Mouse (Mus musculus) common myeloid progenitor, adult 5-6 weeks (primary cell): ENCODE results near the gene Bbx. TPM values are rescaled to one million over a fixed set of nuclear protein-coding genes. Genes with fewer than 3 reads are reported as not detected.

Source experiments
- ATAC-seq: replicated peaks from 2 replicates; pipeline ENCODE4 v1.8.0; 2016; ENCODE audit warnings: low read depth, mild to moderate bottlenecking, moderate TSS enrichment, inconsistent platforms; ENCODE audit not compliant: poor library complexity, severe bottlenecking
- total RNA-seq: library from RNA; stranded (forward); fragments of 200-1000, 187-1606 nt; gene quantifications from 2 replicates; pipeline ENCODE4 v1.2.3, GENCODE M21; 2017

The Bbx gene
- total RNA-seq, 1 experiment from 2014 or later, result 43.7 TPM

GRCm38 (mm10) chr16:50402851-50403250 lies 29.3 kb downstream of the Bbx start:
- ATAC-seq, result peak; percentile 47; the same call in 1 of the 2 replicates

DNA sequence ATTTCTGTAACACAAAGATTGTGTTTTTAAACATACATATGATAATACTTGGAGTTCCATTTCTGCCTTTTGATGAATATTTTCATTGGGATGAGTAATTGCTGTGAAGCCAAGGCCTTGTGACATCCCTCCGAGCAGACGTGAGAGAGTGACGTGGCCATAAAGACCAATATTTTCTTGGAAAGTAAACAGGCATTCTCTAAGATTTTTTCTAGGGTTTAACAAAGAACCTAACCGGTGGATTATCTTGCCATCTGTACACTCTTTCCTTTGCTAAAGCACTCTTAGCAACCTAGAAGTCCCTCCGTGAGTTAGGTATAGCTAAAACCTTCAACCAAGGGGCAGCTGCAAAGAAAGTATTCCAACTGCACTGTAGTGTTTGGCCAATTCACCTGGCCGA lies 32.4 kb downstream of the Bbx start:
- ATAC-seq, result no peak

DNA sequence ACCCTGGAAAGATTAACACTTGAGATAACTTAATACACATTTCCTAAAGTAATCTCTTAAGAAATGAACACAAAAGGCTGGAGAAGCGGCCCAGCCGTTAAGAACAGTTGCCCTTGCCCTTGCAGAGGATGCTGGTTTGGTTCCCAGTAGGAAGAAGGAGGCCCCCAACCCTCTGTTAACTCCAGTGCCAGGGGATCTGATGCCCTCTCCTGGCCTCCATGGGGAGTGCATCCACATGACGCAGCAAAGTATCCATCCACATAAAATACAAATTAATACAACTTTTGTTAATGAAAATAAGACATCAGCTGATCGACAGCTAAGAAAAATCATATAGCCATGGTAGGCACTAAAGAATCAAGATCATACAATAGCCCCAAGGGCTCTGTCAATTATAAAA lies 33.6 kb downstream of the Bbx start:
- ATAC-seq, result no peak

DNA sequence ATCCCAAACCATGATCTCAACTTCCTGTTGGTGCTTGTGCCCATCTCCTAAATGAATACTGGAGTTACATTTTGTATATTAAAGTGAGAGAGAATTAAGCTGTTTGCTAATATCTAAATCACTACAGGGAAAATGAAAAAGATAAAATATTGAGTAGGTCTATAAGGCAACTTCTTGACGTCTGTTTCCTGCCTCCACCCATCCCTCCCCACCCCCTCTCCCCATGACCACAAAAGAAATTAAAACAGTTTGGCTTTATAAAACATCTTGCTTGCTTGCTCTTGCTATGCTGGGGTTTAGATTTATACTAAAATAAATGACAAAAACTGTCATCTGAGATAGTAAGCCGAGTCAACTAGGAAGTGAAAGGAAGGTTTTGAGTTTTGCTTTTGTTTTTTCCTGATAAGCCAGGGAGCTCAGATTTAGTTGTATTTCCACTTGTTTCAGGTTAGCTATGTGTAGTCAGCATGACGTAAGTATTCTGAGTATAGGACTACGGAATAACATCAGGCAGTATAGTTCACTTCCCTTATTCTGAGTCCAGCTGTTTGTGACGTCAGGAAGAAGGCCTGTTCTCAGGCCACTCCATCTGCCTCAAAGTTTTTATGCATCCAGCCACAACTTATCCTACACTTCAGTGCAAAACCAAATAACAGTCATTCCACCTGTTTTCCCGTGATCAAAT lies 36.1 kb downstream of the Bbx start:
- ATAC-seq, result peak; percentile 92

DNA sequence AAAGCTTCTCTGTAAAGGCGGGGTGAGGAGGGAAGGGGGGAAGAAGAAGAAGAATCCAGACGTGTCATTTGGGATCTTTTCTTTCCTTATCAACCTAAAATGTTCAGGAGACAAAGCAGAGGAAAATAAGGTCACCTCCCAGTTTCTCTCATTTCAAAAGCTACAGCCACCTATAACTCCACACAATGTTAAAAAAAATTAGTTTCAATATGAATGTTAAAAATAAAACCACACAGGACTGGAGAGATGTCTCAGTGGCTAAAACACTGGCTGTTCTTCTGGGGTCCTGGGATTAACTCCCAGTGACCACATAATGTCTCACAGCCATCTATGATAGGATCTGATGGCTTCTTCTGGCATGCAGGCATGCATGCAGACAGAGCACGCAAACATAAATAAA lies 43.7 kb downstream of the Bbx start:
- ATAC-seq, result no peak

DNA sequence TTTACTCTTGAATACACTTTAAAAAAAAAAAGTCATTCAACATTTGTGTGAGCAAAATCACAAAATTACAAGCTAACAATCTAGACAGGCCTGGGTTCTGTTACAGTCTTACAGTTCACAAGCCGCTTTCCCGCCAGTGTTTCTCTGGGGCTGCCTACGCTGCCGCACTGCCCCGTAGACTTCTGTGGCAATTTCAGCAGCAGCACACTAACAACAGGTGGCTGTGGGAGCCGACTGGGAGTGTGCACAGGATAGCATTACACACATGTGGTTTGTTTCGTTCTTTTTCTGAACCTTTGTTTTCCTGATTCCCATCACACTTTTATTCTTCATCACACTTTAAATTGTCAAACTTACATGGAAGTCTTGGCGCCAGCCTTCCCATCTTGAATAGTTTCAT lies 48.6 kb downstream of the Bbx start:
- ATAC-seq, result no peak

DNA sequence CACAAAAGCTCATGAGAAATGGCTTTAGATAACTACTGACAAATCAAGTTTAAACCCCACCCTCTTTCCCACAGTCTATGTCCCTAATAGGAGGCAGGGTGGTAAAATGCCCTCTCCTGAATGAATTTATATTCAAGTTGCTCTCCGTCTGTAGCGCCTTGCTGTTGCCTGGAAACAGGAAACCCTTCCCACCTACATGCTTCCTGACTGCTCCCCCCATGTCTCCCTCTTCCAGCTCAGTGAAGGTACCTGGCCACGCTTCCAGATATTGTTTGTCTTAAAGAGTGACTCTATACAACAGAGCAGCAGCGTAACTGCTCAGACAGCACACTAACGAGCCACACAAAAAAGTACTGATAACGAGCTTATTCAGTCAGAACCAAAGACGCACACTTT lies 50.8 kb downstream of the Bbx start:
- ATAC-seq, result peak; percentile 36

GRCm38 (mm10) chr16:50380682-50381350 lies 51.4 kb downstream of the Bbx start:
- peak; percentile 100 for ATAC-seq

DNA sequence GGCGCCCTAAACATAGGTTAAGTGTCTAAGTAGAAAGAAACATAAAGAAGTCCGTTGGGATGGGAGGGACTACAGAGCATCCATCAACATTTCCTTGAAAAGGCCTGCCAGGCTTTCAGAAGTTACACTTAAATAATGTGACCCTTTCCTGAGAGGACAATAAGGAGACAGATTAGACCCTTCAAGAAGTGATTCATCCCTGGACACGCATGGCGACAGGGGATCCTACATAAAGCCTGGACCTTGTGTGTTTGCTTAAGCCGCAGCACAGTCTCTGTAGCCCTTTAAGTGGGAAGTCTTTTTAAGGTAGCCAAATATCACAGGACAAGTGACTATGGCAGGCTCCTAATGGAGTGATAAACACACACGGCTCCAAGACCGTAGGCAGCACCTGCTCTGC lies 52.0 kb downstream of the Bbx start:
- no peak for ATAC-seq

DNA sequence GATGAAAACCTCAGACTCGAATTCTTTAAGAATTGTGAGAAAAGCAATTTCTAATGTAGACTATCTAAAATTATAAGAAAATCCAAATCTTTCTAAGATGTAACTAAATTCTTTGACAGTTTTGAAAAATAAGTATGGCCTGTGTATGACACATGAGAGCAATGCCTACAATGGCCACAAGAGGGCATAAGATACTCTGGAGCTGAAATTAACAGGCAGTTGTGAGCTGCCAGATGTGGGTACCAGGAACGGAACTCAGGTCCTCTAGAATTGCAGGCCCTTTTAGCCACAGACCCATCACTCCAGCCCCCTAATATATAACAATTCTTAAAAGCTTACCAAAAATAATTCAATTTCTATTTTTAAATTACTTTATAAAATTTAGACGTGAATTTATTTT lies 57.6 kb downstream of the Bbx start:
- ATAC-seq, result peak; percentile 75

DNA sequence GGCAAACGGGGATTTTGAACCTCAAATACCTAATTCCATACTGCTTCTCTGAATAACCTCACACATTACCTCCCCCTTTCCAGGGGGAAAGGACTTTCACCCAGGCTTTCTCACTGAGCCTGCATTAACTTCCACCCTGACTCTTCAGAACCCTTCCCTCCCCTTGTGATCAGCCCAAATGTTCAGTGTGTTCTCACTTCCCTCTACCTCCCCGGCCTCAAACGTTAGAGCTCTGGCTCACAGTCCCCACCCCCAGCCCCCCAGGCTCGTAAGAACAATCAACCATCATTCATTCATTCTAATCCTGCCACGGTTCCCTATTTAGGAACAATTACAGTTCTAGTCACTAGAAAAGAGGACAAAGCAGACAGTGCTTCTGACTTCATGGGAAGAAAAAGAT lies 58.5 kb downstream of the Bbx start:
- ATAC-seq, result peak; percentile 67

DNA sequence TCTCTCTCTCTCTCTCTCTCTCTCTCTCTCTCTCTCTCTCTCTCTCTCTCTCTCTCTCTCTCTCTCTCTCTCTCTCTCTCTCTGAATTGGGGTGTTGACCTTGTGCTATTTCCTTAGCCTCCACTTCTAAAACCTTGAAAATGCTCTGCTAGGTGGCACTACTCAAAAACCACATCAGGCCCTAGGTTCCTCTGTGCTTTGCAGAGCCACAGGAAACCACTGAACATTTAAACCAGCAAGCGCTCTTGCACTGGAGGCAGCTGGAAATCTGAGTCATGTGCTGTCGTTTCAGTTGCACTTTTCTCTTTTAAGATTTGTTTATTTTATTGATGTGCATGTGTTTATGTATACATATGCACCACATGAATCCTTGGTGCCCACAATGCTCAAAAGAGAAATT lies 59.6 kb downstream of the Bbx start:
- ATAC-seq, result peak; percentile 72

GRCm38 (mm10) chr16:50371460-50371859 lies 60.7 kb downstream of the Bbx start:
- no peak for ATAC-seq

DNA sequence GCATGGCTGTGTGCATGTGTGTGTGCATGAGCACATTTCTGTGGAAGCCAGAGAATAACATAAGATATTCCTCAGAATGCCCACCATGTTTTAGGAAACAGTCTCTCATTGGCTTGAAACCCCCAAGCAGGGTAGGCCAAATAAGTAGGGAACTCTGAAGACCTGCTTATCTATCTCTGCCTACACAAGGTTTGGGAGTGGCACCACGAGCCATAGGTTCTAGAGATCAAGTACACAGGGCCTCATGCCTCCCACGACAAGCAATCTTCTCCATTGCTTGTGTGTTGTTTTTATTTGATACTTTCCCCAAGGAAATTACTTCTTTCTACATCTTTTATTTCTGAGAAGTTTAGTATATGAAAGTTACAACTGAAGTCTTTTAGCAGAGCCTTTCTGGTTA lies 61.8 kb downstream of the Bbx start:
- ATAC-seq, result no peak

DNA sequence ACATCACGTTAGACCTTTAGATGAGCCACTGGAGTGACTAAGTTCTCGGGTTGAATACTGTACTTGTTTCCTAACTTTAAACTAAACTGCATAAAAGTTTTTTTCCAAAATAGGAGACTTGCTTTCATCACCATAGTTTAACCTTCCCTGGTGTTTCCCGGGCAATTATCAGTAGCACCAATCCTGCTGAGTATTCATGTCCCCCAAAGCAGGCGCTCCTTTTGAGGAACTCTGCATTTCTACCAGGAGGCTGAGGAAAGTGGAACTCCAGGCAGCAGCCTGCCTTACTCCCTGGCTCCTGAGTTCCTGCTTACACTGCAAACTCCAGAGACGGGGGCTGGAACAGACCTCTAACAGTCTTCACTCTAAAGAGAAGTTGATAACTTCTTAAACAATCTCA lies 65.6 kb downstream of the Bbx start:
- peak; percentile 50; the same call in 1 of the 2 replicates for ATAC-seq

DNA sequence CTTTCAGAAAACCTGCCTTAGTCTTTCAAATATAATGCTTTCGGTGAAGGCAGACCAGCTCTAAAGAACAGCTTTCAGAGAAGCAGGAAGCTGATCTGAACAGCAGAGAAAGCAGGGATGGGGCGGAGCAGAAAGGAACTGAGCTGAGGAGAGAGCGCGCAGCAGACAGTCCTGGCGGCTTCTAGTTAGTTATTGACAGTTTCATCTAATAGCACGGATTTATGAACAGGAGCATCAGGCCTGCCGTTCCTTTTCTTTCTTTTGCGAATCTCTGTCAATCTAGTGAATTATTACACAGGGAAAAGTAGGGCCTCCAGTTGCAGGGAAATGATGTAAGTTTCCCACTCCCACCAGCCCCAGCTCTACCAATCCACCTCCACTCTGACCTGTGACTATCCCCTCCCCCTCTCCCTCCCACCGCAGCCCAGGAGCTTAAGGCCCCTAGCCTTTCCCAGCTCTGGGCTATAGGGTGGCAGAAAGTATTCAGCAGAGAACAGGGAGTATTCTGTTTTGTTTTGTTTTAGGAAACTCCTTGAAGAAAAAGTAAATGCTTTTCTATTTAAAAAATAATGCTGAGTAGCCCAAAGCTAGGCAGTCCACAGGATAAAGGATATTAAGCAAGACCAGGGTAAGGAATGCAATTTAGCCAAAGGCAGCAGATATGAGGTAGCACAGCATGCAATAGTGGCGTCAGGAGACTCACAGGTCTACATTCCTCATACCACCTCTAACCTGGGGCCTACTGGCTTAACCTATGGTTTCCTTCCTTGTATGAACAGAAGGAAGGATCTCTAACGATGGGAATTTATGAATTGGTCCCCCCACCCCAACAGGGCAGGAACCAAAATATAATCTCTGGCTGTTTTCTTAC lies 67.8 kb downstream of the Bbx start:
- peak; percentile 80 for ATAC-seq

- ATAC-seq, result peak; percentile 50; the same call in 1 of the 2 replicates
Measured at GRCm38 (mm10) chr16:50363443-50364188, 68.6 kb downstream of the Bbx start.

DNA sequence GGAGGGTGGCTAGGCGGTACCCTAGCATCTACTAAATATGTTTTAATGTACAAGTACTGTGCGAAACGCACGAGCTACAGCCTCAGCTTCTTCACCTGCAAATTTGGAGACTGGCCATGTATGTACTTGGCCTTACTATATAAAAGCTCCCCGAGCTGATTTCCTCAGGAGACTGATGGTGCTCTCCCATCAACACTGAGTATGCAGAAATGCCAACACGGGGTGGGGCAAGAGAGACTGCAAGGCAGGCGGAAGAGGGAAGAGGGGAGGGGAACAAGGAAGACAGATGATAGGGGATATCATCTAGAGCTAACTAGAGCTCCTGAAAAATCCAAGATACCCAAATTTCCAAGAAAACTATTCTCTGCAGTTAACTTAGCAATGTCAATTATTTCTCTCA lies 71.6 kb downstream of the Bbx start:
- no peak for ATAC-seq

DNA sequence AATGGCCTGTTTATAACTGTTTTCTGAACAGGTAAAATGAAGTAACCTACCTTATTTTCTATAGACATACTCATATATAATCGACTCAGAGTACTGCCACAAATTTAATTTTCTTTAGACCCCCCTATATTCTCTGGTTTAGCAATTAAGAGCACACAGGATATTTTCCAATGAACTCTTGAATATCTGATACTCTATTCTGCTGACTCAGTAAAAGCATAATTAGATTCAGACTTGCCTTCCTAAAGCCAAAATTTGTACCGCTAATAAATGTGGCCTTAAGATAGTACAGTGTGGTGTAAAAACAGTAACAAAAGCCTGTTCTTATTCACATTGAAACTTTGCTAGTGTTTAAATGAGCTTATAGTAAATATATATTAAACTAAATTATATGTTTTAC lies 102.5 kb downstream of the Bbx start:
- ATAC-seq, result no peak

GRCm38 (mm10) chr16:50324746-50325145 lies 107.4 kb downstream of the Bbx start:
- ATAC-seq, result no peak
